Mouse (Mus musculus) midbrain, embryonic 10.5 days (tissue): ENCODE results near the gene Axl. TPM values are rescaled to one million over a fixed set of nuclear protein-coding genes. Genes with fewer than 3 reads are reported as not detected.

Experiments
- DNase-seq: peaks from one replicate; pipeline ENCODE4 v3.0.0-alpha.2; 2017; ENCODE audit warnings: low spot score
- H3K27ac ChIP-seq: fragments of 300-500 bp; sonication (generic); replicated peaks from 2 replicates; pipeline ENCODE4 v1.5.1; 2016; ENCODE audit warnings: mild to moderate bottlenecking
- H3K27me3 ChIP-seq: fragments of 300-500 bp; sonication (generic); 2 replicates; pipeline ENCODE4 v1.6.1; 2016; ENCODE audit warnings: low read depth, mild to moderate bottlenecking; ENCODE audit not compliant: poor library complexity, severe bottlenecking
- H3K36me3 ChIP-seq: fragments of 300-500 bp; sonication (generic); 2 replicates; pipeline ENCODE4 v1.6.1; 2016; ENCODE audit warnings: mild to moderate bottlenecking, moderate library complexity
- H3K4me1 ChIP-seq: fragments of 300-500 bp; sonication (generic); 2 replicates; pipeline ENCODE4 v1.6.1; 2016
- H3K4me3 ChIP-seq: fragments of 300-500 bp; sonication (generic); 2 replicates; pipeline ENCODE4 v1.5.1; 2016; ENCODE audit warnings: mild to moderate bottlenecking, moderate library complexity
- H3K9me3 ChIP-seq: fragments of 300-500 bp; sonication (generic); replicated peaks from 2 replicates; pipeline ENCODE4 v1.6.1; 2016; ENCODE audit warnings: mild to moderate bottlenecking
- WGBS: fragments of 180-500 bp; shearing (Covaris S2); methylation state at CpG from one replicate; pipeline ENCODE4 v1.1.7; 2016; 5-methylcytosine and 5-hydroxymethylcytosine counted together
- polyA plus RNA-seq: library from polyadenylated mRNA; unstranded; fragments of >200 nt; fragmentation: Nextera tagmentation; extraction: Ambion mirVana; gene quantifications from 2 replicates; pipeline ENCODE4 v1.2.1, GENCODE M21; 2016

Axl gene
- polyA plus RNA-seq, 1 experiment from 2014 or later: 16.5 TPM

DNA sequence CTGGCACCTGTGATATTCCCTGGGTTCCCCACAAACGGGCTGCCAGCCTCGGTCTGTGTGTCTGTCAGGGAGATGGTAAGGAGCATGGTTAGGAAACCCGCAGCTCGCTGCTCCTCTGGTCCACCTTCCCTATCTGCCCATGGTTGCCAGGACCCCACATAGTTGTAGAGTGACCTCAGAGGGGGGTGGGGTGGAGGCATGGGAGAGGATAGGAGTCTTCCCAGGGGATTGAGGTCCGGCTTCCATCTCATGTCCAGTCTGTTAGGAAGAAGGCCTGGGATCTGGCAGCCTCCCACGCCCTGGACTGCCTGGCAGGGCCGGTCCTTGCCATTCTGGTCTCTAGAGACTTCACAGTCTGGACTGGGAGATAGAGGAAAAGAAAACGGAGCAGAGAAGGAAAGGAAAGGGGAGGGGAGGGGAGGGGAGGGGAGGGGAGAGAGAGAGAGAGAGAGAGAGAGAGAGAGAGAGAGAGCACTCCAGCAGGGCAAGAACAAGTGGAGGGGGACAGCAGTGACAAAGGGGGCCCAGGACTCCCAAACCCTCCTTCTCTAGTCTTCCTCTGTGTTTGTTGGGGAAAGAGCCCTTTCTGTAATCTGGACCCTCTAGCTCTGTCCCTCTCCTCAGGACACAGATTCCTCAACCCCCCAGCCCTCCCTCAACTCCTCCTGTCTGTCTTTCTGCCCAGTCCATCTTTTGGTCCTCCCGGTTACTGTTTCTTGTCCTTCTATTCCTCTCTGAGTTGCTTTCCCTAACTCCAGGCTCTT is 867 bp downstream of the Axl start:
- Histone ChIP-seq H3K4me3 (peak overlapping the region; percentile 65), H3K9me3 (no peaks in the 10 kb centered on the region), H3K27me3 (peaks cover 12% of the 10 kb centered on the region), H3K27ac (peak overlapping the region; percentile 86), H3K36me3 (no peaks in the 10 kb centered on the region), H3K4me1 (peaks cover 29% of the 10 kb centered on the region)
- WGBS: 30% methylated on average over 9 of the region's 9 CpGs
- DNase-seq: no peak

DNA sequence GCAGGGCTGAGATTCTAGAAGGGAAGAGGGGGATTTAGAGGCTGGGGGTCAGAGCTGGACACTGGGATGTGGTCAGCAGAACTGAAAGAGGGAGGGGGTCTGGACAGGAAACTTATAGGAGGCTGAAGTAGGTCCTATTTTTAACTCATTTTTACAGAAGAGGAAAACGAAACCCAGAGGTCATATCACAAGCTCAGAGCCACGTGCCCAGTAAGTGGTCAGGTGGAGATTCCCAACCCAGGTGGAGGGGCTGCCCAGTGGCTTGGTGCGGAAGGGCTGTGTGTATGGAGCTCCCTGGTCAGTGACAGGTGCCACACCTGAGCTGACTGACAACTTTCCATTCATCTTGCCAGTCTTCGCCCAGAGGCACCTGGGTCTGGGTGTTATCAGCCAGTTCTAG is 1.5 kb downstream of the Axl start:
- DNase-seq: no peak
- H3K4me3 ChIP-seq: no peak overlapping the region
- peaks cover 12% of the 10 kb centered on the region for H3K27me3 ChIP-seq
- WGBS: 80% methylated on average over 4 of the region's 4 CpGs
- peaks cover 33% of the 10 kb centered on the region for H3K4me1 ChIP-seq
- no peaks in the 10 kb centered on the region for H3K9me3 ChIP-seq
- no peaks in the 10 kb centered on the region for H3K36me3 ChIP-seq
- no peak overlapping the region for H3K27ac ChIP-seq

DNA sequence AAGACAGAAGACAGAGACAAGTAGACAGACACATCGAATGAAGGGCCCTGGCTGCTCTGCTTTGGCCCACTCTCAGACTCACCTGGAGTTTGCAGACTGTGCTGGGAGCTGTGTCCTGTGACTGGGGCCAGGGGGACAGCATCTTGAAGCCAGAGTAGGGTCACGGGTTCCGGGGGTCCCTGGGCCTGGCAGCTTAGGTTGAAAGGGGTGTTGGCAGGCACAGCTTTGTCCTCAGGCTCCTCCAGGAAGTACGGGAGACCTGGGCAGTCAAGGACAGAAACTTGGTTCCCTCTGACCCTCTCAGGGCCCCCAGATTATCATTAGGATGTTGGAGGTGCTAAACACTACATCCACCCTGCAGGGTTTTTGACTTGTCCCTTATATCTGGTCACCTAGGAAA is 2.8 kb downstream of the Axl start:
- Histone ChIP-seq H3K4me3 (no peak overlapping the region), H3K4me1 (peaks cover 46% of the 10 kb centered on the region), H3K27me3 (peaks cover 12% of the 10 kb centered on the region), H3K36me3 (no peaks in the 10 kb centered on the region), H3K9me3 (no peaks in the 10 kb centered on the region), H3K27ac (peak overlapping the region; percentile 46; the same call in 1 of the 2 replicates)
- DNase-seq: no peak
- WGBS: 74% methylated on average over 4 of the region's 4 CpGs

DNA sequence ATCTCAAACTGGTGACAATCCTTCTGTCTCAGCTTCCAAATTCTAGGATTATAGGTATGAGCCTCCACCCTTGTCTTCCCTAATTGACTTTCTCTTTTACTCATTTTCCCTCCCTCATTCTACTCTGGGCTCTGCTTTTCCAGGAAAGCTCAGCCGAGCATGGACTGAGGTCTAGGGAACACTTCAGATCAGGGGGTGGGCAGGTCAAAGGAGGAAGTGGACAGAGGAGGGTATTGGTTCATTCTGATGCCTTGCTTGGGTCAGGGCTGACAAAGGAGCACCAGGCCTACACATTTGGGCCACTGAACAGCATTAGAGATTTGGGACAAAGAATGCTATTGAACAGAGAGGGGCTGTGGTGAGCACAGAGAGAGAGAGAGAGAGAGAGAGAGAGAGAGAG is 3.7 kb downstream of the Axl start:
- Histone ChIP-seq H3K4me3 (no peak overlapping the region), H3K27me3 (peaks cover 10% of the 10 kb centered on the region), H3K27ac (no peak overlapping the region), H3K9me3 (no peaks in the 10 kb centered on the region), H3K4me1 (peaks cover 50% of the 10 kb centered on the region), H3K36me3 (no peaks in the 10 kb centered on the region)
- DNase-seq: no peak
- 38% methylated on average over 1 of the region's 1 CpGs for WGBS

DNA sequence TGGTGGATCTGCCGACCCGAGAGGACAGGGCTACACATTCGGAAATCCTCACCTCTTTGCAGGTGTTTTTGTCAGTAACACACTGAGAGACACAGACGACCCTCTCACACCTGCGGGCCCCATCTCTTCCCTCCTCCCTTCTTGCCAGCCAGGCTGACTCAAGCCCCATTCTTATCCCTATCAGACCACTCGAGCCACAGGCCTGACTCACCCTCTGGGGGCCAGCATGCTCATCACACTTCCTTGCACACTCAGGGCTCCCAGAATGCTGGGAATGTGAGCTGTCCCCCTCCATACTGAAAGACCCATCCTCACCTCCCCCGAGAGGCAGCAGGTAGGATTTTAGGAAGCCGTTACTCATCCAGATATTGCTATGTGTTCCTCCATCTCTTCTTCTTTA is 4.8 kb downstream of the Axl start:
- Histone ChIP-seq H3K36me3 (no peaks in the 10 kb centered on the region), H3K27me3 (no peaks in the 10 kb centered on the region), H3K9me3 (no peaks in the 10 kb centered on the region), H3K27ac (no peak overlapping the region), H3K4me3 (no peak overlapping the region), H3K4me1 (peaks cover 43% of the 10 kb centered on the region)
- no peak for DNase-seq
- WGBS: 74% methylated on average over 8 of the region's 8 CpGs

DNA sequence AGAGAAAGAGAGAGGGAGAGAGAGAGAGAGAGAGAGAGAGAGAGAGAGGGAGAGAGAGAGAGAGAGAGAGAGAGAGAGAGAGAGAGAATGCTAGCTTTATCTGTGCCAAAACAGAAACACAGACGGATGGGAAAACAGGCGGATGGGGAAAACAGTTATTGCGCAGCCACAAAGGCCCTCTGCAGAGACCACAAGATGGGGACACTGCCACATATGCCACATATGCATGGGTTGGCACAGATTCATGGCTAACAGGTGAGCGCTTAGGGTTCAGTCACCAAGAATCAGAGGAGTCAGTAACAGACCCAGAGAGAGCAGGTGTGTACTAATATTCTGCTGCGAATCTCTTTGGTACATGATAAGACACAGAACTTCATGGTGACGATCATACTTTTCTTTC is 5.8 kb downstream of the Axl start:
- H3K4me3 ChIP-seq: no peak overlapping the region
- H3K4me1 ChIP-seq: peaks cover 33% of the 10 kb centered on the region
- H3K9me3 ChIP-seq: no peaks in the 10 kb centered on the region
- no peak overlapping the region for H3K27ac ChIP-seq
- 89% methylated on average over 6 of the region's 6 CpGs for WGBS
- H3K27me3 ChIP-seq: no peaks in the 10 kb centered on the region
- H3K36me3 ChIP-seq: peaks cover 9% of the 10 kb centered on the region
- no peak for DNase-seq

DNA sequence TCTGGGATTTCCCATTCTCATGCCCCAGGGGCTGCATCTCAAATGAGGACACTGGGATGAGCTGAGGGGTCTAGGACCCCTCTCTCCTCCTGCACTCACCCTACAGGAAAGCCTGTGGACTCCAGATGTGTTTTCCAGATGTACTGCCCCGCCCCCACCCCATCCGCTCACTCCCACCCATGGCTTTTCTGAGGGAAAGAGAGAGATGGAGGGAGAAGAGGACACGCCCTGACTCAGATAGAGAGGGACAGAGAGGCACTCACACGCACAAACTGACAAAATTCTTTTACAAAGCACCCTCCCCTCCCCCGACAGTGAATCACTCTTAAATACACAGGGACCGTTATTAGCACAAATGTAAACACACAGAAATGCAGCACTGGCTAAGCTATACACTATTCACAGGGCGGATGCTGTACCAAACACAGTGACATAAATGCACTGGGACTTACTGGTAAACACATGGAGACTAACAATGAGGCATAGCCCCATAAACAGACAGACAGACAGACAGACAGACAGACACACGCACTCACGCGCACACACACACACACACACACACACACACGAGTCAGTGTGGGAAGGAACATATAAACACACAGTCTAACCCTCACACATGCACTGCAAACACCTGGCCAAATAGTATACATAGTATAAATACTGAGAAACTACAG is 6.4 kb downstream of the Axl start:
- H3K4me3 ChIP-seq: peak overlapping the region; percentile 46
- peak; percentile 21 for DNase-seq
- peaks cover 26% of the 10 kb centered on the region for H3K4me1 ChIP-seq
- H3K27ac ChIP-seq: peak overlapping the region; percentile 82
- H3K27me3 ChIP-seq: no peaks in the 10 kb centered on the region
- 51% methylated on average over 11 of the region's 11 CpGs for WGBS
- no peaks in the 10 kb centered on the region for H3K9me3 ChIP-seq
- peaks cover 16% of the 10 kb centered on the region for H3K36me3 ChIP-seq

DNA sequence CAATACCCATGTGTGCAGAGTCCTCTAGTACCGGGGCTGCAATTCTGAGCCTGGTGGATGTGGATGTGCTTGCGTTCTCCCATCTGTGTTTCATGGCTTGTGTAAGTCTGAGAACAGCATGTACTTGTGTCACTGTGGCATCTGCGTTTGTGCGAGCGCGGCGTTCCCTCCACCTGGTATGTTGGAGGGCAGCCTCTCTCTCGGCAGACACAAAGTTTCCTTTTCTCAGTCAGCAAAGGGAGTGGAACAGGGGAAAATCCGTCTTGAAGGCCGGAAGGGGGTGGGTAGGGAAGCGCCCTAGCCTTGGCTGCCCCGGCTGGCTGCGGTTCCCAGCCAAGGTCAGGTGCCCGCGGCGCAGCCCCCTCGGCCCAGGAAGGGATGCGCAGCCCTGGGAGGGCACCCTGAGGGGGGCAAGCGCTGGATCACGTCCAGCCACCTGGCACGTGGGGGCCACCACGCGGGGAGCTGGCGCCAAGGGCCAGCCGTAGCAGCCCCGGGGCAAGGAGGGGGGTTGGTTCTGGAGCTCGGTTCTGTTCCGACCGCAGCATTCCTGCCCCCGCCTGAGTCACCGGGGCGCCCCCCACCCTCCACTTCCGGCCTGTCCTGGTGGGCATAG is 7.1 kb downstream of the Axl start:
- H3K4me3 ChIP-seq: peak overlapping the region; percentile 46
- H3K4me1 ChIP-seq: peaks cover 25% of the 10 kb centered on the region
- peak overlapping the region; percentile 82 for H3K27ac ChIP-seq
- DNase-seq: no peak
- 14% methylated on average over 33 of the region's 33 CpGs for WGBS
- H3K36me3 ChIP-seq: peaks cover 22% of the 10 kb centered on the region
- no peaks in the 10 kb centered on the region for H3K27me3 ChIP-seq
- H3K9me3 ChIP-seq: no peaks in the 10 kb centered on the region

DNA sequence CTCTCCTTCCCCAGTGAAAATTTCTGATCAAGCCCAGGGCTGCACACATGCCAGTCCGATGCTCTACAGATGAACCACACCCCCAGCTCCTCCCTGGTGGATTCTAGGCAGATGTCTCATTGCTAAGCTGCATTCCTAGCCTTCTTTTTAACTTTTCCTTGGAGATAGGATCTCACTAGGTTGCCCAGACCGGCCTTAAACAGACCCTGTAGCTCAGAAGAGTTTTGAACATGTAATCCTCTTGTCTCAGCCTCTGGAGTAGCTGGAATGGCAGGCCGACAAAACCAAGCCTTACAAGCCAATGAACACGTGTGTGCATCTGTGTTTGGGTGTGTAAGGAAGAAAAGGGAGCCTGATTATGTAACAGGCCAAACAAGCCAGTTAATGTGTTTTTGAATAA is 7.8 kb downstream of the Axl start:
- 29% methylated on average over 4 of the region's 4 CpGs for WGBS
- no peak for DNase-seq
- Histone ChIP-seq H3K9me3 (no peaks in the 10 kb centered on the region), H3K27ac (no peak overlapping the region), H3K4me3 (no peak overlapping the region), H3K36me3 (peaks cover 24% of the 10 kb centered on the region), H3K27me3 (no peaks in the 10 kb centered on the region), H3K4me1 (peaks cover 25% of the 10 kb centered on the region)

DNA sequence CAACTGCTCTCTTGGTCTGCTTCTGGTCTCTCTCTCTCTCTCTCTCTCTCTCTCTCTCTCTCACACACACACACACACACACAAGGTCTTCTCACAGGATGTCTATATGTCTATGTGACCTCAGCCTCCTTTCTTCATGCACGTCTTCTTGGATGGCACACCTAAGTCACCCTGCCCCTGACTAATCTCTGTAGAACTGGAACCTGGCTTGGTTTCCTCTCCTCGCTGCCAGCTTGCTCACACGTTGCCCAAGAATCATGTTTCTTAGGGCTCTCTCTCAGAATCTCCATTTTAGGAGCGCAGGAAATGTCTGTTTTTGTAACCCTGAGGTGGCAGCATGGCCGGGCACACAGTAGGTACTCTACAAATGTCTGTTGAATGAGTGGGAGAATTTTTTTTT is 8.5 kb downstream of the Axl start:
- Histone ChIP-seq H3K9me3 (no peaks in the 10 kb centered on the region), H3K36me3 (peaks cover 24% of the 10 kb centered on the region), H3K27me3 (no peaks in the 10 kb centered on the region), H3K4me3 (no peak overlapping the region), H3K27ac (no peak overlapping the region), H3K4me1 (peaks cover 25% of the 10 kb centered on the region)
- WGBS: 90% methylated on average over 5 of the region's 5 CpGs
- no peak for DNase-seq

DNA sequence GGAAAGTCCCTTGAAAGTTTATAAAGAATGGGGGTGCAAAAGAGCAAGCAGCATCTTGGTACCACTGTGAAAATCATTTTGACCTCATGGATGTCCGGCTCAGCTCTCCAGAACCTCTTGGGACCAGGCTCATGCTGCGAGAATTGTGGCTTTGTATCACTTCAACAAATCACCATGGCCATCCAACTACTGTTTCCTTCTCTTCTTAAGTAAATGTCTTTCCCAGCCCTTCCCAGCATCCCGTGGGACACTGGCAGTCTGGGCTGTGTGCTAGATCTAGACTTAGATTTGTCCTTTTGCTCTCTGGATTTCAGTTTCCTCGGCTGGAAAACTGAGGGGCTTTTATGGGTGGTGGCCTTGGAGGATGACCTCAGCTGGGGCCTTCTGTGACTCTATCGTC is 20.3 kb downstream of the Axl start:
- 91% methylated on average over 5 of the region's 5 CpGs for WGBS
- H3K36me3 ChIP-seq: peaks cover 49% of the 10 kb centered on the region

DNA sequence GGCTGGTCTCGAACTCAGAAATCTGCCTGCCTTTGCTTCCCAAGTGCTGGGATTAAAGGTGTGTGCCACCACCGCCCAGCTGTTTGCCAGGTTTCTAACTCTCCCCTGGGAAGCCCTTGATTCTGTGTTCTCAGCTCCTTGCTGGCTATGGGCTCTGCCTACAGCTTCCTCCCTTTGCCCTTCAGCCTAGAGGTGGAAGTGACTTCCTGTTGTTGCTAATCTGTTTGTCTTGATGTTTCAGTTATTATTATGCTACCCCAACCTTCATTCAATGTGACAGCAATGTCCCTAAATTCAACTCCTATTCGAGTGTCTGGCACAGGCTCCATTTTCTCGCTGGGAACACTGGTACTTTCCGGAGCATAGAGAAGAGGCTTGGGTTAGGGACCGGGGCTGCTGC is 22.4 kb downstream of the Axl start:
- no peaks in the 10 kb centered on the region for H3K9me3 ChIP-seq
- no peaks in the 10 kb centered on the region for H3K27me3 ChIP-seq
- WGBS: 90% methylated on average over 6 of the region's 6 CpGs
- H3K27ac ChIP-seq: no peak overlapping the region
- no peaks in the 10 kb centered on the region for H3K4me1 ChIP-seq
- no peak for DNase-seq
- no peak overlapping the region for H3K4me3 ChIP-seq
- peaks cover 41% of the 10 kb centered on the region for H3K36me3 ChIP-seq

More for the DNA sequence above, 20.3 kb downstream of the Axl start:
- Histone ChIP-seq H3K9me3 (no peaks in the 10 kb centered on the region), H3K4me1 (no peaks in the 10 kb centered on the region), H3K27me3 (no peaks in the 10 kb centered on the region), H3K27ac (no peak overlapping the region), H3K4me3 (no peak overlapping the region)
- no peak for DNase-seq

DNA sequence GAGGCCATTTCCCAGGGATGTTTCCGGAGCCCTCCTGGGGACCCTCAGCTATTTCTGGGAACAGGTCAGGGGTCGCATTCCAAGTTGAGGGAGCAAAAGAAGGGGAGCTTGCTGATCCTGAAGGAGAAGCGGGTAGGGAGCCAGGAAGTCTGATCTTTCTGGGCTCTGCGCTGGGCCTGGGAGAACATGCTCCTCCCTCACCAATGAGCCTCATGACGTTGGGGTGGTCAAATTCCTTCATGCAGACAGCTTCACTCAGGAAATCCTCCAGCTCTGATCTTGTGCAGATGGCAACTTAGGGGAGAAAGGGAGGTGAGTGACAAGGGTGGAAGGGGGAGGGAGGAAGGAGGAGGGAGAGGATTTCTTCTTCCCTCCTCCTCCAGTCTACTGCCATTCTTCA is 24.3 kb downstream of the Axl start:
- Histone ChIP-seq H3K27ac (no peak overlapping the region), H3K27me3 (no peaks in the 10 kb centered on the region), H3K4me1 (no peaks in the 10 kb centered on the region), H3K9me3 (no peaks in the 10 kb centered on the region), H3K36me3 (peaks cover 32% of the 10 kb centered on the region), H3K4me3 (no peak overlapping the region)
- DNase-seq: no peak
- 61% methylated on average over 5 of the region's 5 CpGs for WGBS
